Mouse (Mus musculus) thymus, postnatal 14 days (tissue): ENCODE measurements around the gene Epop.

ENCODE experiments used
- DNase-seq: peaks from one replicate; pipeline ENCODE4 v3.0.0; 2021

The Epop gene

GRCm38 (mm10) chr11:97629576-97629975 is at the start of gene Epop:
TSS of gene Epop (minus strand) at chr11:97629702.
- peak; percentile 93 for DNase-seq

GRCm38 (mm10) chr11:97678301-97678700 is 48.8 kb upstream of the Epop start:
- DNase-seq: no peak

GRCm38 (mm10) chr11:97677842-97678241 is 48.3 kb upstream of the Epop start:
- DNase-seq: no peak

- DNase-seq: no peak
Measured at GRCm38 (mm10) chr11:97677381-97677780, 47.9 kb upstream of the Epop start.

GRCm38 (mm10) chr11:97676050-97676754 is 46.7 kb upstream of the Epop start:
- DNase-seq: no peak

GRCm38 (mm10) chr11:97673148-97673547 is 43.6 kb upstream of the Epop start:
- no peak for DNase-seq

GRCm38 (mm10) chr11:97671177-97671527 is 41.6 kb upstream of the Epop start:
- no peak for DNase-seq

- DNase-seq: no peak
Measured at GRCm38 (mm10) chr11:97670234-97671176, 41.0 kb upstream of the Epop start.

GRCm38 (mm10) chr11:97669829-97670228 is 40.3 kb upstream of the Epop start:
- DNase-seq: no peak

GRCm38 (mm10) chr11:97669268-97669667 is 39.8 kb upstream of the Epop start:
- no peak for DNase-seq

- no peak for DNase-seq
Measured at GRCm38 (mm10) chr11:97668160-97668559, 38.7 kb upstream of the Epop start.

- no peak for DNase-seq
Measured at GRCm38 (mm10) chr11:97666794-97667193, 37.3 kb upstream of the Epop start.

GRCm38 (mm10) chr11:97666221-97666620 is 36.7 kb upstream of the Epop start:
- no peak for DNase-seq

- DNase-seq: no peak
Measured at GRCm38 (mm10) chr11:97665431-97665830, 35.9 kb upstream of the Epop start.

- DNase-seq: peak; percentile 59
Measured at GRCm38 (mm10) chr11:97664771-97665240, 35.3 kb upstream of the Epop start.

GRCm38 (mm10) chr11:97664339-97664665 is 34.8 kb upstream of the Epop start:
- DNase-seq: peak; percentile 33

GRCm38 (mm10) chr11:97663528-97664338 is 34.2 kb upstream of the Epop start:
- peak; percentile 50 for DNase-seq

- DNase-seq: peak; percentile 76
Measured at GRCm38 (mm10) chr11:97662893-97663527, 33.5 kb upstream of the Epop start, which contains the start of gene Mllt6. TSS of gene Mllt6 (plus strand) at chr11:97663414.

- peak; percentile 59 for DNase-seq
Measured at GRCm38 (mm10) chr11:97662207-97662892, 32.8 kb upstream of the Epop start.

GRCm38 (mm10) chr11:97661648-97662133 is 32.2 kb upstream of the Epop start:
- peak; percentile 84 for DNase-seq

- DNase-seq: peak; percentile 19
Measured at GRCm38 (mm10) chr11:97660734-97661647, 31.5 kb upstream of the Epop start.
